Mouse (Mus musculus) bone marrow macrophage, adult 2 months (primary cell): ENCODE results near the gene Ubr2.

Source experiments
- CTCF ChIP-seq: IDR thresholded peaks from 2 replicates; pipeline ENCODE4 v1.5.1; 2012; ENCODE audit warnings: low read depth, mild to moderate bottlenecking, low read length, moderate library complexity
- POLR2A ChIP-seq: IDR thresholded peaks from 2 replicates; pipeline ENCODE4 v1.6.1; 2012; ENCODE audit warnings: mild to moderate bottlenecking, low read depth, low read length, borderline replicate concordance

DNA sequence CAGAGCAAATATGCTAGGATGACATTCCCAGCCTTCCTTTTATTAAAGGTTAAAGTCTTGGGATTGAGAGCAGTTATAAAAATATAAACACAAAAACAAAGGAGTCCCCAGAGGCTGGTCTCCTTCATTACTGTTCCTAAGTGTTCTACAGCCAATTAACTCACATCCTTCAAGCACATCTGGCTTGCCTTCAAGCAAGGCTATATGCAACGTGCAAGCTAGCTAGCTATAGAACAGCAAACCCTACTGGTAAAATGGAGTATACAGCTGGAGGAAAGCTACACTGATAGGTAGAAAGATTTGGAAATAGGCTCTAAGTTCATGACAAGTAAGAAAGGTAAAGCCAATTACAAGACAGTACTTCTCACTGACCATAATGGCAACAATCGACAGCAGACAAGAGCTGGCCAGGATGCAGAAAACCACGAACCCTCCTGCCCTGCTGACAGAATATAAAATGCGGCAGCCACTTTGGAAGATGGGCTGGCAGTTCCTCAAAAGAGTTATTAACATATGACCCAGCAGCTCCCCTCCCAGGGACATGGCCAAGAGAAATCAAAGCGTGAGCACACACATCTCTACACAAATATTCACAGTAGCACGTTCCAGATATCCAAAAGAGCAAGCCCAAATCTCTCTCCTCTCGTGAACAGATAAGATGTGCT is 4.5 kb downstream of the Ubr2 start:
- TF ChIP-seq POLR2A (no peak), CTCF (no peak)
